In genomic region chr8:57048909-57049308, GRCm38 (mm10) we compare ENCODE assay signal across 18 mouse cellular contexts.
DNase-seq lines count a peak whose midpoint lies in the region; ATAC-seq and TF ChIP-seq lines count a peak whose summit lies in the region.
"Had no signal": no experiment of that assay in that cellular context is flagged by ENCODE, and none has a peak within 500 bp of the region (broad histone marks: within the 10 kb centered on the region; RNA-seq: fewer than 3 reads in every experiment).

No protein-coding gene starts in this region.

- peak; percentile 93 for TF ChIP-seq EP300 in lung, postnatal 0 days (IDR thresholded peaks at IDR 0.05)

- H3K36me3 ChIP-seq in lung, postnatal 0 days (ENCODE audit: insufficient read depth, low read length), result no peaks in the 10 kb centered on the region
- H3K36me3 ChIP-seq: G1E had no signal

- H3K4me1 ChIP-seq in lung, postnatal 0 days (ENCODE audit: insufficient read depth, low read depth, low read length), result no peaks in the 10 kb centered on the region

- H3K9ac ChIP-seq in lung, postnatal 0 days (replicated peaks; ENCODE audit: low read depth), result no peak overlapping the region

- no peak for TF ChIP-seq CTCF in lung, postnatal 0 days (IDR thresholded peaks at IDR 0.05)

- H3K9me3 ChIP-seq in lung, postnatal 0 days (ENCODE audit: low read length), result no peaks in the 10 kb centered on the region
- H3K9me3 ChIP-seq: G1E had no signal

- no peak overlapping the region for H3K4me3 ChIP-seq in lung, postnatal 0 days (ENCODE audit: low read depth, low read length)

- DNase-seq in lung, postnatal 0 days (ENCODE audit: low spot score), result peak; percentile 80
- no peak for DNase-seq in lung, postnatal 14 days
- DNase-seq: adrenal gland, adult 2 months; adrenal gland, adult 8-10 months; adrenal gland, postnatal 10 days; adrenal gland, postnatal 14 days; adrenal gland, postnatal 25 days; adrenal gland, postnatal 36 days; B cell, adult 2 months; cerebellum, adult 11 months; cerebellum, adult 11-12 months; cerebellum, adult 18-20 months; cerebellum, adult 2 months had no signal

- no peaks in the 10 kb centered on the region for H3K27me3 ChIP-seq in lung, postnatal 0 days (replicated peaks; ENCODE audit: insufficient read depth, low read length)
- H3K27me3 ChIP-seq: CH12.LX had no signal

- 53% methylated on average over 3 of the region's 3 CpGs for WGBS in lung, postnatal 0 days

- H3K4me2 ChIP-seq in lung, postnatal 0 days (replicated peaks; ENCODE audit: low read depth, low read length), result no peak overlapping the region

- peak overlapping the region; percentile 3; the same call in 1 of the 2 replicates for H3K27ac ChIP-seq in lung, postnatal 0 days (ENCODE audit: low read length)

- peak; percentile 86 for ATAC-seq in lung, postnatal 0 days
- ATAC-seq: activated CD4-positive, CD25-positive, alpha-beta regulatory T cell, adult 4 months; CD4-positive, CD25-positive, alpha-beta regulatory T cell, adult 4 months; Patski had no signal
